Mouse (Mus musculus) heart, adult 10 weeks (tissue): ENCODE data around the gene Vmn2r103. TPM values are rescaled to one million over a fixed set of nuclear protein-coding genes. Genes with fewer than 3 reads are reported as not detected.

Experiments used
- polyA plus RNA-seq: library from polyadenylated mRNA; stranded (reverse); fragments of 350-450 nt; fragmentation: Illumina TruSeq; extraction: RNeasy Lipid Tissue Mini Kit (QIAGEN cat#74804); gene quantifications from one replicate; pipeline ENCODE4 v1.2.3, GENCODE M21; 2014; ENCODE audit warnings: low read depth, low replicate concordance

The Vmn2r103 gene
- not detected for polyA plus RNA-seq

GRCm38 (mm10) chr17:19773063-19773462 is at the start of gene Vmn2r103:
Gene Vmn2r103 (plus strand): TSS chr17:19773363.

Other genes with a start within 250 kb of the Vmn2r103 start
- gene Vmn2r101, start 196.1 kb upstream of the Vmn2r103 start, polyA plus RNA-seq, result not detected
- gene Vmn2r102, start 113.0 kb upstream of the Vmn2r103 start, polyA plus RNA-seq, result not detected